Mouse (Mus musculus) spleen, adult 2 months (tissue): Measurements from ENCODE around the gene Prrt1.

Experiments used
- CTCF ChIP-seq: fragments of 200-500 bp; IDR thresholded peaks from 2 replicates; pipeline ENCODE4 v1.5.1; 2011; ENCODE audit warnings: mild to moderate bottlenecking, inconsistent platforms; ENCODE audit not compliant: insufficient read depth, insufficient read length, insufficient replicate concordance; ENCODE audit errors: extremely low read depth
- POLR2A ChIP-seq: fragments of 200-500 bp; IDR thresholded peaks from 2 replicates; pipeline ENCODE4 v1.6.1; 2011; ENCODE audit warnings: low read depth, low read length, inconsistent platforms

GRCm38 (mm10) chr17:34662468-34662867, 33.1 kb downstream of the Prrt1 start:
- TF ChIP-seq CTCF (no peak), POLR2A (no peak)
